Mouse (Mus musculus) stomach, postnatal 0 days (tissue): Measurements from ENCODE around the gene Ldha.
"Not testable (repeated sequence)": the region's sequence is repeated elsewhere in the genome, so short reads cannot be mapped to it uniquely, and the experiment has no call there.

Source experiments
- CTCF ChIP-seq: IDR thresholded peaks from 2 replicates; pipeline ENCODE4 v1.5.1; 2016; ENCODE audit warnings: antibody characterized with exemption, low read depth, mild to moderate bottlenecking, moderate library complexity
- EP300 ChIP-seq: optimal IDR thresholded peaks from 2 replicates; pipeline ENCODE3; 2016; ENCODE audit warnings: antibody characterized with exemption

GRCm38 (mm10) chr7:46832112-46832810, 9.0 kb upstream of the Ldha start:
- not testable (repeated sequence) for TF ChIP-seq CTCF, EP300
